Mouse (Mus musculus): Measurements from ENCODE around the gene Map3k15.
A peak's percentile ranks its signal among the peaks of the same experiment; 100 is the strongest.

The Map3k15 gene

DNA sequence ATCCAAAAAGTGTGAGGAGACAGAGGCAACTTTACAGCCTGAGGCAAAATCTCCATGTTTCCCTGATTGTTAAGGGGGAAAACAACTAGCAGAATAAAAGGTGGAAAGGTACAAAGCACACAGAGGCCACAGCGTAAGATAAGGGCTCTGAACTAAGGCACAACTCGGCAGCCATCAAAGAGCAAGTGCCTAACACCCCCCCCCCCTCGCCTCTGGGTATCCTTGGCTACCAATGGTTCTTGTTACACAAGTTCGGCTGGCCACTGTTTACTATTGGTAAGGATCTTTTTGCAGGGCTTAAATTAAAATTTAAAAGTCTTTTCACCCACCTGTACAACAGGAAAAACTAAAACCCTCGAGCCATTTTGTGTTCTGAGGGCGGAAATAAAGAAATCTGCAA lies 147.5 kb downstream of the Map3k15 start:
- no peak for DNase-seq

DNA sequence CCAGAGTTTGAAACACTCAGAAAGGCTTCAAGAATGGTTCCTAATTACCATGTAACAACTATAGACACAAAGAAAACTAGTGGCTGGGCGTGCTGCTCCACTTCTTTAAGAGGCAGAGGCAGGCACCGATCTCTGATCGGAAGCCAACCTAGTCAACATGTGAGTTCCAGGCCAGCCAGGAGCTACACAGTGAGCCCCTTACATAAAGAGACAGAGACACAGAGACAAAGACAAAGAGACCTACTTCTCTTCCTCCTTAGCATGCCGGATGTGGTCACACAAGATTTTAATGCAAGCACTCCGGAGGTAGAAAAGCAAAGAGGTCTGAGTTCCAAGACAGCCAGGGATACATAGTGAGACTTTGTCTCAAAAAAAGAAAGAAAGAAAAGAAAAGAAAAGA lies 147.9 kb downstream of the Map3k15 start:
- DNase-seq = no peak

- DNase-seq = no peak
Observed at GRCm38 (mm10) chrX:160137177-160137860, 149.1 kb downstream of the Map3k15 start.

- peak; percentile 76 for DNase-seq
Observed at GRCm38 (mm10) chrX:160137861-160138717, 149.9 kb downstream of the Map3k15 start, which contains the start of gene Pdha1. Pdha1 (minus strand) TSS chrX:160138413.

GRCm38 (mm10) chrX:160146806-160147205 lies 158.6 kb downstream of the Map3k15 start:
- DNase-seq = no peak

- no peak for DNase-seq
Observed at GRCm38 (mm10) chrX:160147406-160147805, 159.2 kb downstream of the Map3k15 start.

GRCm38 (mm10) chrX:160148859-160149258 lies 160.6 kb downstream of the Map3k15 start:
- DNase-seq = no peak

DNA sequence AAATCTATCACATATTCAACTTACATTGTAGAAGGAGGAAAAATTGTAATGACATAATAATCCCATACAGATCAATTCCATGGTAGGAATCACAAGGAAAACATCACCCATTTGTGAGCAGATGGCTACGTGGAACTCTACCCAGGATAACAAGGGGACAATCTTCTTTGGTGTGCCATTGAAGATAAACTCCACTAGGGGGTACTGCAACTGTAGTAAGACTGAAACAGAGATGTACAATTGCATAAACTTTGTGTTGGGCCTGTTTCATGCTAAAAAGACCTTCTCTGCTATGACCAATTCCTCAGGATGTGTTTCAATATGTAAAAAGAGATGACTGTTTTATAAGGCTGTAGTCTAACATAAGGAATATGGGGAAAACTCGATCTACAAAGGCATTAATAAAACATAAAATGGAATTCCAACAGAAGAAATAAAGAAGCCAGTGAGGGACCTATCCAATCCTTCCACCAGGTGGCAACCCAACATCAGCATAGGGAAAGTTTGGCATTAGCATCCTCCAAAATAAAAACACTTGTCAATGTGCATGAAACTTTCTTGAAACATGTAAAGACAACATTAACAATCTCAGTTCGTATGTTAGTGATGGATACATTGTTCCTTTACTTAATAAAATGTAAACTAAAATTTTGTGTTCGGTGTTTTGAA lies 165.0 kb downstream of the Map3k15 start:
- DNase-seq = peak; percentile 15

- no peak for DNase-seq
Observed at GRCm38 (mm10) chrX:160164259-160164658, 176.0 kb downstream of the Map3k15 start.

DNA sequence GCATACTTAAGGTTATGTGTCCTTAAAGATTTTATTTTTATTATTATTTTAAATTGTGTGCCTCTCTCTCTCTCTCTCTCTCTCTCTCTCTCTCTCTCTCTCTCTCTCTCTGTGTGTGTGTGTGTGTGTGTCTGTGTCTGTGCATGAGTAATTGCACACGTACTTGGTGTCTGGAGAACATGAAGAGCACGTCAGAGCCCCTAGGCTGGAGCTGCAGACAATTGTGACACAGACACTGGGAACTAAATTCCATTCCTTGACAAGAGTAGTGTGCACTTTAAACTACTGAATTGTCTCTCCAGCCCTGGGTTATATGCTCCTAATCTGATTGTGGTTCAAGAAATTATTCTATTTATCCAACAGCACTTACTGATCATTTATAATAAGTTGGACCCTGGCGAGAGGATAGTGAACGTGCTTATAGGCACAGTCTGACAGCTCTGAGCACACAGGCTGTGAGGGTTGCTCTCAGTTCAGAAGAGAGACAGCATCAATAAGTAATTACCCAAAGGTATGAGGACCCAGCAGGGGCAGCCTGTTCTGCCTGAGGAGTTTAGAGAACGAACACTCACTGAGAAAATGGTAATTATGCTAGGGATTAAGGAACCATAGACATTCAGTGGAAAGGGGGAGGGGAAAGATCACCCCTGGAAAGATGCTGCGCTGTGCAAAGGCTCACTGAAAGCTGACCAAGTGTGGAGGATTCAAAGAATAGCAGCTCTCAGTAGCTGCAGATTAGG lies 178.2 kb downstream of the Map3k15 start:
- DNase-seq = no peak

DNA sequence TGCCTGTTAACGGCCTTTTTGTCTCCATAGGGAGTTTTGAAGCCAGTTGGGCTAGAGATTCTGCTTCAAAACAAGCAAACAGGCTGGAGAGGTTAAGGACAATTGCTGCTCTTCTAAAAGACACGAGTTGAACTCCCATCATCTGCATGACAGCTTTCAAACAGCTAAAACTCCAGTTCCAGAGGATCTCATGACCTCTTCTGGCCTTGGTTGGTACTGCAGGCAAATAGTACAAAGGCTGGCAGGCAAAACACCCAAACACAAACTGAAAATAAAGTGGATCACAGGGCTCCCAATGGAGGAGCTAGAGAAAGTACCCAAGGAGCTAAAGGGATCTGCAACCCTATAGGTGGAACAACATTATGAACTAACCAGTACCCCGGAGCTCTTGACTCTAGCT lies 181.9 kb downstream of the Map3k15 start:
- peak; percentile 62 for DNase-seq

Data from right cerebral cortex, postnatal 4 days (tissue).